Mouse (Mus musculus) hindbrain, embryonic 10.5 days (tissue): Measurements from ENCODE around the gene Ccl2. TPM values are rescaled to one million over a fixed set of nuclear protein-coding genes. Genes with fewer than 3 reads are reported as not detected.

Source experiments
- DNase-seq: peaks from one replicate; pipeline ENCODE4 v3.0.0-alpha.2; 2017; ENCODE audit warnings: low spot score
- H3K27ac ChIP-seq: fragments of 300-500 bp; sonication (generic); 2 replicates; pipeline ENCODE4 v1.5.1; 2016; ENCODE audit warnings: mild to moderate bottlenecking, moderate library complexity
- H3K27me3 ChIP-seq: fragments of 300-500 bp; sonication (generic); 2 replicates; pipeline ENCODE4 v1.6.1; 2016; ENCODE audit warnings: mild to moderate bottlenecking; ENCODE audit not compliant: poor library complexity, insufficient read depth, severe bottlenecking
- H3K36me3 ChIP-seq: fragments of 300-500 bp; sonication (generic); 2 replicates; pipeline ENCODE4 v1.6.1; 2016; ENCODE audit warnings: mild to moderate bottlenecking, moderate library complexity
- H3K4me1 ChIP-seq: fragments of 300-500 bp; sonication (generic); replicated peaks from 2 replicates; pipeline ENCODE4 v1.6.1; 2016; ENCODE audit warnings: mild to moderate bottlenecking
- H3K4me3 ChIP-seq: fragments of 300-500 bp; sonication (generic); 2 replicates; pipeline ENCODE4 v1.5.1; 2016; ENCODE audit warnings: mild to moderate bottlenecking, moderate library complexity
- H3K9me3 ChIP-seq: fragments of 300-500 bp; sonication (generic); 2 replicates; pipeline ENCODE4 v1.6.1; 2016; ENCODE audit warnings: mild to moderate bottlenecking, moderate library complexity
- WGBS: fragments of 180-500 bp; shearing (Covaris S2); methylation state at CpG from one replicate; pipeline ENCODE4 v1.1.7; 2016; 5-methylcytosine and 5-hydroxymethylcytosine counted together
- polyA plus RNA-seq: library from polyadenylated mRNA; unstranded; fragments of >200 nt; fragmentation: Nextera tagmentation; extraction: Ambion mirVana; gene quantifications from 2 replicates; pipeline ENCODE4 v1.2.1, GENCODE M21; 2016

Gene Ccl2
- 0.80 and 1.0 TPM in 2 replicates for polyA plus RNA-seq

GRCm38 (mm10) chr11:82035356-82035755 is at the start of gene Ccl2:
Ccl2 (plus strand) TSS chr11:82035571.
- Histone ChIP-seq H3K27ac (no peak within 1 kb of the TSS), H3K36me3 (no peaks in the 10 kb centered on the region), H3K27me3 (no peaks in the 10 kb centered on the region), H3K4me1 (peaks cover 6% of the 10 kb centered on the region; the same call in 1 of the 2 replicates), H3K9me3 (no peaks in the 10 kb centered on the region), H3K4me3 (no peak within 1 kb of the TSS)
- WGBS = 49% methylated on average over 5 of the region's 5 CpGs
- no peak for DNase-seq

- no peak overlapping the region for H3K27ac ChIP-seq
- no peak overlapping the region for H3K4me3 ChIP-seq
- H3K4me1 ChIP-seq = no peaks in the 10 kb centered on the region
- no peaks in the 10 kb centered on the region for H3K27me3 ChIP-seq
- no peaks in the 10 kb centered on the region for H3K9me3 ChIP-seq
- WGBS = 74% methylated on average over 10 of the region's 10 CpGs
- no peaks in the 10 kb centered on the region for H3K36me3 ChIP-seq
- DNase-seq = peak; percentile 78
These were observed 39.1 kb upstream of the Ccl2 start for GRCm38 (mm10) chr11:81996172-81996841.

GRCm38 (mm10) chr11:81997085-81997484 is 38.3 kb upstream of the Ccl2 start:
- no peaks in the 10 kb centered on the region for H3K4me1 ChIP-seq
- H3K4me3 ChIP-seq = no peak overlapping the region
- no peak for DNase-seq
- H3K9me3 ChIP-seq = no peaks in the 10 kb centered on the region
- 88% methylated on average over 5 of the region's 5 CpGs for WGBS
- no peaks in the 10 kb centered on the region for H3K27me3 ChIP-seq
- H3K36me3 ChIP-seq = no peaks in the 10 kb centered on the region
- no peak overlapping the region for H3K27ac ChIP-seq

- 89% methylated on average over 3 of the region's 3 CpGs for WGBS
- no peak for DNase-seq
- no peaks in the 10 kb centered on the region for H3K9me3 ChIP-seq
- H3K4me1 ChIP-seq = no peaks in the 10 kb centered on the region
- no peak overlapping the region for H3K27ac ChIP-seq
- H3K36me3 ChIP-seq = no peaks in the 10 kb centered on the region
- H3K4me3 ChIP-seq = no peak overlapping the region
- no peaks in the 10 kb centered on the region for H3K27me3 ChIP-seq
These were observed 36.7 kb upstream of the Ccl2 start for GRCm38 (mm10) chr11:81998646-81999045.

- Histone ChIP-seq H3K4me1 (no peaks in the 10 kb centered on the region), H3K27ac (no peak overlapping the region), H3K27me3 (no peaks in the 10 kb centered on the region), H3K9me3 (no peaks in the 10 kb centered on the region), H3K36me3 (no peaks in the 10 kb centered on the region), H3K4me3 (no peak overlapping the region)
- DNase-seq = no peak
- WGBS = 82% methylated on average over 4 of the region's 4 CpGs
These were observed 35.9 kb upstream of the Ccl2 start for GRCm38 (mm10) chr11:81999469-81999868.

GRCm38 (mm10) chr11:82000581-82000980 is 34.8 kb upstream of the Ccl2 start:
- Histone ChIP-seq H3K36me3 (no peaks in the 10 kb centered on the region), H3K4me3 (no peak overlapping the region), H3K27me3 (no peaks in the 10 kb centered on the region), H3K27ac (no peak overlapping the region), H3K9me3 (no peaks in the 10 kb centered on the region), H3K4me1 (no peaks in the 10 kb centered on the region)
- 62% methylated on average over 5 of the region's 5 CpGs for WGBS
- no peak for DNase-seq

- Histone ChIP-seq H3K4me3 (no peak overlapping the region), H3K36me3 (no peaks in the 10 kb centered on the region), H3K27me3 (no peaks in the 10 kb centered on the region), H3K27ac (no peak overlapping the region), H3K9me3 (no peaks in the 10 kb centered on the region), H3K4me1 (no peaks in the 10 kb centered on the region)
- no peak for DNase-seq
- WGBS = 83% methylated on average over 2 of the region's 2 CpGs
These were observed 30.6 kb upstream of the Ccl2 start for GRCm38 (mm10) chr11:82004810-82005209.

GRCm38 (mm10) chr11:82006796-82007423 is 28.5 kb upstream of the Ccl2 start:
- no peaks in the 10 kb centered on the region for H3K9me3 ChIP-seq
- DNase-seq = no peak
- no peak overlapping the region for H3K27ac ChIP-seq
- 68% methylated on average over 12 of the region's 12 CpGs for WGBS
- no peaks in the 10 kb centered on the region for H3K27me3 ChIP-seq
- H3K4me3 ChIP-seq = no peak overlapping the region
- no peaks in the 10 kb centered on the region for H3K36me3 ChIP-seq
- H3K4me1 ChIP-seq = no peaks in the 10 kb centered on the region

GRCm38 (mm10) chr11:82010115-82010514 is 25.3 kb upstream of the Ccl2 start:
- no peak for DNase-seq
- 95% methylated on average over 3 of the region's 3 CpGs for WGBS
- Histone ChIP-seq H3K36me3 (no peaks in the 10 kb centered on the region), H3K4me3 (no peak overlapping the region), H3K4me1 (no peaks in the 10 kb centered on the region), H3K27me3 (no peaks in the 10 kb centered on the region), H3K9me3 (no peaks in the 10 kb centered on the region), H3K27ac (no peak overlapping the region)

- no peak for DNase-seq
- Histone ChIP-seq H3K27me3 (no peaks in the 10 kb centered on the region), H3K4me1 (no peaks in the 10 kb centered on the region), H3K36me3 (no peaks in the 10 kb centered on the region), H3K4me3 (no peak overlapping the region), H3K27ac (no peak overlapping the region), H3K9me3 (no peaks in the 10 kb centered on the region)
- 47% methylated on average over 8 of the region's 8 CpGs for WGBS
These were observed 23.8 kb upstream of the Ccl2 start for GRCm38 (mm10) chr11:82011411-82012193.

- no peak overlapping the region for H3K27ac ChIP-seq
- WGBS = 68% methylated on average over 1 of the region's 1 CpGs
- H3K4me3 ChIP-seq = no peak overlapping the region
- no peaks in the 10 kb centered on the region for H3K36me3 ChIP-seq
- no peaks in the 10 kb centered on the region for H3K4me1 ChIP-seq
- no peaks in the 10 kb centered on the region for H3K27me3 ChIP-seq
- no peaks in the 10 kb centered on the region for H3K9me3 ChIP-seq
- no peak for DNase-seq
These were observed 21.6 kb upstream of the Ccl2 start for GRCm38 (mm10) chr11:82013756-82014155.

- no peaks in the 10 kb centered on the region for H3K27me3 ChIP-seq
- H3K4me3 ChIP-seq = no peak overlapping the region
- no peaks in the 10 kb centered on the region for H3K4me1 ChIP-seq
- no peak overlapping the region for H3K27ac ChIP-seq
- 76% methylated on average over 2 of the region's 2 CpGs for WGBS
- no peaks in the 10 kb centered on the region for H3K9me3 ChIP-seq
- no peak for DNase-seq
- H3K36me3 ChIP-seq = no peaks in the 10 kb centered on the region
These were observed 20.3 kb upstream of the Ccl2 start for GRCm38 (mm10) chr11:82015066-82015465.

- H3K4me1 ChIP-seq = no peaks in the 10 kb centered on the region
- H3K9me3 ChIP-seq = no peaks in the 10 kb centered on the region
- H3K36me3 ChIP-seq = no peaks in the 10 kb centered on the region
- DNase-seq = no peak
- H3K27me3 ChIP-seq = no peaks in the 10 kb centered on the region
- 84% methylated on average over 3 of the region's 3 CpGs for WGBS
- H3K4me3 ChIP-seq = no peak overlapping the region
- no peak overlapping the region for H3K27ac ChIP-seq
These were observed 19.1 kb upstream of the Ccl2 start for GRCm38 (mm10) chr11:82016181-82016780.
